Mouse (Mus musculus) embryonic facial prominence, embryonic 12.5 days (tissue): ENCODE results near the gene Rsu1. TPM values are rescaled to one million over a fixed set of nuclear protein-coding genes. Genes with fewer than 3 reads are reported as not detected.

Experiments
- ATAC-seq: fragments of 200-750 bp; cut with Nextera tagmentation; 2 replicates; pipeline ENCODE4 v1.8.0; 2017; ENCODE audit not compliant: insufficient number of reproducible peaks, insufficient read depth, low FRiP score, low TSS enrichment
- H3K27ac ChIP-seq: fragments of 300-500 bp; sonication (generic); 2 replicates; pipeline ENCODE4 v1.5.1; 2016; ENCODE audit warnings: mild to moderate bottlenecking
- H3K27me3 ChIP-seq: fragments of 300-500 bp; sonication (generic); 2 replicates; pipeline ENCODE4 v1.6.1; 2016; ENCODE audit warnings: mild to moderate bottlenecking, moderate library complexity
- H3K36me3 ChIP-seq: fragments of 300-500 bp; sonication (generic); 2 replicates; pipeline ENCODE4 v1.6.1; 2016; ENCODE audit warnings: mild to moderate bottlenecking
- H3K4me1 ChIP-seq: fragments of 300-500 bp; sonication (generic); 2 replicates; pipeline ENCODE4 v1.6.1; 2016
- H3K4me2 ChIP-seq: fragments of 300-500 bp; sonication (generic); replicated peaks from 2 replicates; pipeline ENCODE4 v1.6.1; 2016; ENCODE audit warnings: mild to moderate bottlenecking, moderate library complexity
- H3K4me3 ChIP-seq: fragments of 300-500 bp; sonication (generic); 2 replicates; pipeline ENCODE4 v1.5.1; 2016; ENCODE audit warnings: mild to moderate bottlenecking
- H3K9ac ChIP-seq: fragments of 300-500 bp; sonication (generic); 2 replicates; pipeline ENCODE4 v1.6.1; 2016; ENCODE audit warnings: mild to moderate bottlenecking, moderate library complexity
- H3K9me3 ChIP-seq: fragments of 300-500 bp; sonication (generic); 2 replicates; pipeline ENCODE4 v1.6.1; 2016; ENCODE audit warnings: mild to moderate bottlenecking, moderate library complexity
- WGBS: fragments of 180-500 bp; shearing (Covaris S2); methylation state at CpG from one replicate; pipeline ENCODE4 v1.1.7; 2016; 5-methylcytosine and 5-hydroxymethylcytosine counted together
- polyA plus RNA-seq: library from polyadenylated mRNA; unstranded; fragments of >200 nt; fragmentation: Nextera tagmentation; extraction: Ambion mirVana; gene quantifications from 2 replicates; pipeline ENCODE4 v1.2.1, GENCODE M21; 2016

Gene Rsu1
- polyA plus RNA-seq, 1 experiment from 2014 or later, result 119 TPM

DNA sequence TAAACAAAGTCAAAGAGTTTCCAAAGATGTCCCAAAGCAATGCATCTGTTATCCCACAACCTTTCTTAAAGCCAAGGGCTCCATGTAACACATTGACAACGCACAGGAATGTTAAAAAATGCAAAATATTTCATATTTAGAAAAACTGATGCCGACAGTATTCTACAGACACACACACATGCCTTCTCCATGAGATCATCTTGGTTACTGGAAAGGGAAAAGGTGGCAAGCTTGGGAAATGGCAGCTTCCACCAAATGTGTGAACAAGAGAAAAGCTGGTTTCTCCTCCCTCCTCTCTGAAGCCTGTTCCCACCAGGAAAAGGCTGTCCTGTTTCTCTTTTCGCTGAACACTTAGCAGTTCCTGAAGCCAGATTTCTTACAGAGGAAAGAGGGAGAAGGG, 232.4 kb downstream of the Rsu1 start:
- ATAC-seq, result no peak
- H3K36me3 ChIP-seq, result no peaks in the 10 kb centered on the region
- no peak overlapping the region for H3K4me2 ChIP-seq
- no peak overlapping the region for H3K27ac ChIP-seq
- H3K9me3 ChIP-seq, result no peaks in the 10 kb centered on the region
- no peaks in the 10 kb centered on the region for H3K4me1 ChIP-seq
- WGBS, result 79% methylated on average over 3 of the region's 3 CpGs
- H3K9ac ChIP-seq, result no peak overlapping the region
- no peak overlapping the region for H3K4me3 ChIP-seq
- no peaks in the 10 kb centered on the region for H3K27me3 ChIP-seq

Other genes starting within 250 kb of the Rsu1 start
- 0.13 TPM in 2 replicates for gene Cubn, start 220.4 kb upstream of the Rsu1 start, polyA plus RNA-seq